Mouse (Mus musculus) heart, embryonic 15.5 days (tissue): ENCODE measurements around the gene Arnt2. TPM values are rescaled to one million over a fixed set of nuclear protein-coding genes. Genes with fewer than 3 reads are reported as not detected.

Source experiments
- ATAC-seq: fragments of 200-750 bp; cut with Nextera tagmentation; replicated peaks from 2 replicates; pipeline ENCODE4 v1.8.0; 2017; ENCODE audit warnings: low read depth, moderate TSS enrichment; ENCODE audit not compliant: insufficient number of reproducible peaks, insufficient read depth, low FRiP score
- H3K27ac ChIP-seq: fragments of 300-500 bp; sonication (generic); 2 replicates; pipeline ENCODE4 v1.5.1; 2015; ENCODE audit warnings: mild to moderate bottlenecking, inconsistent platforms
- H3K27me3 ChIP-seq: fragments of 300-500 bp; sonication (generic); 2 replicates; pipeline ENCODE4 v1.6.1; 2015; ENCODE audit warnings: inconsistent platforms
- H3K36me3 ChIP-seq: fragments of 300-500 bp; sonication (generic); 2 replicates; pipeline ENCODE4 v1.6.1; 2015; ENCODE audit warnings: mild to moderate bottlenecking, inconsistent platforms
- H3K4me1 ChIP-seq: fragments of 300-500 bp; sonication (generic); replicated peaks from 2 replicates; pipeline ENCODE4 v1.6.1; 2015; ENCODE audit warnings: inconsistent platforms
- H3K4me2 ChIP-seq: fragments of 300-500 bp; sonication (generic); 2 replicates; pipeline ENCODE4 v1.6.1; 2015; ENCODE audit warnings: inconsistent platforms, mild to moderate bottlenecking, moderate library complexity
- H3K4me3 ChIP-seq: fragments of 300-500 bp; sonication (generic); 2 replicates; pipeline ENCODE4 v1.5.1; 2015; ENCODE audit warnings: mild to moderate bottlenecking, inconsistent platforms
- H3K9ac ChIP-seq: fragments of 300-500 bp; sonication (generic); 2 replicates; pipeline ENCODE4 v1.6.1; 2015; ENCODE audit warnings: mild to moderate bottlenecking, inconsistent platforms
- H3K9me3 ChIP-seq: fragments of 300-500 bp; sonication (generic); replicated peaks from 2 replicates; pipeline ENCODE4 v1.6.1; 2016; ENCODE audit warnings: inconsistent platforms
- WGBS: fragments of 180-500 bp; shearing (Covaris S2); methylation state at CpG from one replicate; pipeline ENCODE4 v1.1.7; 2015; ENCODE audit warnings: mixed read lengths; 5-methylcytosine and 5-hydroxymethylcytosine counted together
- polyA plus RNA-seq: library from polyadenylated mRNA; unstranded; fragments of >200 nt; fragmentation: Nextera tagmentation; extraction: Ambion mirVana; gene quantifications from 2 replicates; pipeline ENCODE4 v1.2.1, GENCODE M21; 2015

Arnt2 gene
- polyA plus RNA-seq, 1 experiment from 2014 or later = 1.5 TPM

DNA sequence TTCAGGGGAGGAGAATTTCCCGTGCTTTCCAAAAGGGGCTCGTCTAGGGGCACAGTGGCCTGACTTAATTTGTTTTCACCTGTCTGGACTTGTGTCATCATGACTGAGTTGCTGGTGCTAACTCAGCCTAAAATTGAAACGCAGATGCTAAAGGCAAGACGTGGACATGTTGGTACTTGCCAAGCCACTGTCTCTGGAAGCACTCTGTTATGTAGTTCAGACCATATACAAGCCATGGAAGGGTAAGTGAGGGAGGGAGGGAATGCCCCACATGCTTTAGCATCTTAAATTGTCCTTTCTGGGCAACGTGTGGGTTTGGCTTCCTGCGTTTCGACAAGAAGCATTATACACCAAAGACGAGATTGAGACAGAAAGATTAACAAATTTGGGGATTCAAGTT, 155.1 kb downstream of the Arnt2 start:
- 60% methylated on average over 8 of the region's 8 CpGs for WGBS
- Histone ChIP-seq H3K4me3 (no peak overlapping the region), H3K4me2 (no peak overlapping the region), H3K27ac (no peak overlapping the region), H3K9ac (no peak overlapping the region), H3K36me3 (no peaks in the 10 kb centered on the region), H3K9me3 (no peaks in the 10 kb centered on the region), H3K27me3 (no peaks in the 10 kb centered on the region), H3K4me1 (no peaks in the 10 kb centered on the region)
- no peak for ATAC-seq

DNA sequence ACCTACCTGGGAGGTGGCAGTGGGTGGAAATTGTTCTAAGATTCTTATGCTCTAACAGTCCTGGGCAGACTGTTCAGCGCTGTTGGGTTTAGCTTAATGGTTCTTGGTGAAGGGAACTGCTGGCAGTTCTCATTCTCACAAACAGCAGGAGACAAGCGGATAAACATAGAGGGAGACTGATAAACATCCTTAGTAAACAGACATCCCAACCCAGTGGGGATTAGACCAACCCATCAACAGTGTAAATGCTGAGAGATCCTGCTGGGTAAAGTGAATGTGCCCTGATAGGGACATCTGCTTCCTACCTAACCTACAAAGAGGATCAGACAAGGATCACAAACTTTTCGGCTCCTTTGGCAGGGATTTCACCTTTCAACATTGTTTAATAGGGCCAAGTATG, 155.7 kb downstream of the Arnt2 start:
- WGBS = 35% methylated on average over 3 of the region's 3 CpGs
- Histone ChIP-seq H3K9ac (no peak overlapping the region), H3K4me2 (no peak overlapping the region)

DNA sequence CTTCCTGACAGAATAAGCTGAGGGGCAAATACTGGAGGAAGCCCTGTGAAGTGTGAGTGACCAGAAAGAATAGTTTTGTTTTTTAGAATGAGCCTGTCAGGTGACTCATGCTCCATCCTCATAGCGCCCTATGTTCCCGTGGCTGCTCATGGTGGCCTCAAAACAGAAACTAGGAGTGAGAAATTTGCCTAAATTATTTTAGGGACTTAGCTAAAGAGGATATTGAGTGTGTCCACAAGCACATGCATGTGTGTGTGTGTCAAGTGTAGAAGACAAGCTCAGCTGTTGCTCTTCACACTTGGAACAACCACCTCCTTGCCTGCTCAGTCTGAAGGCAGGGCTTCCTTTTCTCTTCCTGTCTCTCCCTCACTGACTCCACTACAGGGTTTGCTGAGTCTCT, 158.3 kb downstream of the Arnt2 start:
- no peak overlapping the region for H3K4me2 ChIP-seq
- no peak overlapping the region for H3K27ac ChIP-seq
- no peaks in the 10 kb centered on the region for H3K27me3 ChIP-seq
- ATAC-seq = no peak
- H3K4me1 ChIP-seq = no peaks in the 10 kb centered on the region
- H3K9ac ChIP-seq = no peak overlapping the region
- 82% methylated on average over 2 of the region's 2 CpGs for WGBS
- no peaks in the 10 kb centered on the region for H3K9me3 ChIP-seq
- H3K4me3 ChIP-seq = no peak overlapping the region
- H3K36me3 ChIP-seq = no peaks in the 10 kb centered on the region

More for the DNA sequence above, 155.7 kb downstream of the Arnt2 start:
- Histone ChIP-seq H3K9me3 (no peaks in the 10 kb centered on the region), H3K4me3 (no peak overlapping the region), H3K36me3 (no peaks in the 10 kb centered on the region), H3K27ac (no peak overlapping the region), H3K4me1 (no peaks in the 10 kb centered on the region), H3K27me3 (no peaks in the 10 kb centered on the region)
- no peak for ATAC-seq

DNA sequence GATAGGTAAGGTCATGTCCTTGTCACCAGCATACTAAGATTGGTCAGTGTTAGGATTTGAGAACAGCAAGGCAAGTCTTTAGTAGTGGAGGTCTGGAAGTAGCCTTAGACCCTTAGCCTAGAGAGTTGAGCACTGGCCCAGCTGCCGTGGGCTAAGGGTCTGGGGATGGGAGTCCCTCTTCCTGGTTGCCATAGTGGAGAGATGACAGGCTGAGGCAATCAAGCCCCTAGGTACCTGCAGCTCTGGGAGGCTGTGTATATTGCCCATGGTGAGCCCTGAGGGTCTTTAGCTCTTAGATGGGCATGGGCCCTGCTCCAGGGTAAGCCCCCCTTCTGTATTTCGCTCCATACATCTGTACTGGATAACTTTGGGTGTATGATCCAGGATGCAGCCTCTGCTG, 159.2 kb downstream of the Arnt2 start:
- no peak overlapping the region for H3K4me3 ChIP-seq
- no peak overlapping the region for H3K4me2 ChIP-seq
- H3K36me3 ChIP-seq = no peaks in the 10 kb centered on the region
- H3K27me3 ChIP-seq = no peaks in the 10 kb centered on the region
- no peaks in the 10 kb centered on the region for H3K9me3 ChIP-seq
- H3K27ac ChIP-seq = no peak overlapping the region
- no peak overlapping the region for H3K9ac ChIP-seq
- ATAC-seq = no peak
- 74% methylated on average over 2 of the region's 2 CpGs for WGBS
- H3K4me1 ChIP-seq = no peaks in the 10 kb centered on the region

DNA sequence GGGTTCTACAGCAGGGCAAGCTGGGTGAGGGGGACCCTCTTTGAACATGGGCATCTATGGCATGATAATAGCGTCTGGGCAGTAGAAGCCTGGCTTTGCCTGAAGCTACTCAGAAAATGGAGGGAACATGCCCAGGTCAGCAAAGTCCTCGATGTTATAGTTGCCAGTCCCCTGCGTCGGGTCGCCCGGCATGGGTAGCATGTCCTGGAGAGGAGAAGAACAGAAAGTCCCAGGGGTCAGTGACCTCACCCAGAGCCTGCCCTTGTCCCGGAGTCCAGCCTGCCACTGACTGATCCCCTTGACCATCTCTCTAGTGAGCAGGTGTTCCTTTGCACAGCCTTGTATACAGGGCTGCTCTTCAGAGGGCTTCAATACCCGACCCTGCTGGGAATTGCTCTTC, 160.0 kb downstream of the Arnt2 start:
- 83% methylated on average over 8 of the region's 8 CpGs for WGBS
- Histone ChIP-seq H3K4me3 (no peak overlapping the region), H3K36me3 (no peaks in the 10 kb centered on the region), H3K27me3 (no peaks in the 10 kb centered on the region), H3K4me1 (no peaks in the 10 kb centered on the region), H3K4me2 (no peak overlapping the region), H3K27ac (no peak overlapping the region), H3K9me3 (no peaks in the 10 kb centered on the region), H3K9ac (no peak overlapping the region)
- ATAC-seq = no peak

DNA sequence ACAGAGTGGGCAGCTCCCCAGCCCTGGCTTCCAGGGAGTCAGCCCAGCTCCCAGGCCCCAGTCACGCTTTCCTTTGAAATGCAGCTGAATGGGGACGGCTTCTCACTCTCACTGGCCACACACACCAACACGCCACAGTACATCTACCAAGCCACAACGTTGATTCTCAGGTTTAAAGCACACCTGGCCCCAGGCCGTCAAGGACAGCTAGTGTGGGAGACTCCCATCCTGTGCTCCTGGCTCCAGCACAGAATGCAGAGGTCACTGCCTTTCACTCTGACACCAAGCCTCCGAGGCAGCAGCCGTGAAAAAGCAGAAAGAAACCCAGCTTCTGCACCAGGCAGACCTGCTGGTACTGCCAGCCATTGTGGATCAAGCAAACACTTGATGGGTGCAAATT, 160.6 kb downstream of the Arnt2 start:
- H3K9me3 ChIP-seq = no peaks in the 10 kb centered on the region
- H3K4me2 ChIP-seq = no peak overlapping the region
- no peaks in the 10 kb centered on the region for H3K27me3 ChIP-seq
- H3K9ac ChIP-seq = no peak overlapping the region
- H3K27ac ChIP-seq = no peak overlapping the region
- no peak for ATAC-seq
- 48% methylated on average over 7 of the region's 7 CpGs for WGBS
- no peaks in the 10 kb centered on the region for H3K4me1 ChIP-seq
- H3K36me3 ChIP-seq = no peaks in the 10 kb centered on the region
- H3K4me3 ChIP-seq = no peak overlapping the region

DNA sequence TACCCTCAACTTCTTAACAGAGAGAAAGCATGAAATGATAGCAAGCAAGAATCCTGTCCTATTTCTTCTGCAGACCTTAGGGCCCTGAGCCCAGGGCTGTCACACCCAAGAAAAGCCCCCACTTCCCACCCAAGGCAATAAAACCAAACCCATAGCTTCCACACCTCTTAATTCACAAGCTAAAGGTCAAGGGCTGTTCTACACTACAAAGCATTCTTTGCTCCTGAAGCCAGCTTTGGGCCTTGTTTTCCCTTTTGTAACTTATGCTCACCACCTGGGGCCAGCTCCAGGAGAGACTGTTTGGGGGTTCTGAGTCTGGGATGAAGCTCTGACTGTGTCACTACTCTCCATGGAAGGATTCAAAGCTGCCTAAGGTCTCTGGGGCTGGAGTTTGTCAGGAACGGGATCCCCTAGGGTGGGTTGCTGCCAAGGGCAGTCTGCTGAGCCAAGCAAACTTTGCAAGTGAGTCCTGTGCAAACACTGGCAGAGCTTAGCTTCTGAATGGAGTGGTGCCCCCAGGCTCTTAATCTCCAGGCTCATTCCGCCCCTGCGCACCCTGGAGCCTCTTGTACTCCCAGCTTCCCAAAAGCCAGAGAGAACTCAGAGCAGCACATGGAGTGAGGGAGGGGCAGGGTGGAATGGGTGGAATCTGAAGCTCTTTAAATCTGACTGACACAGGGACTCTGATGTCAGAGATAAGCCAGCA, 161.9 kb downstream of the Arnt2 start:
- H3K9me3 ChIP-seq = no peaks in the 10 kb centered on the region
- 28% methylated on average over 3 of the region's 3 CpGs for WGBS
- H3K27ac ChIP-seq = no peak overlapping the region
- no peaks in the 10 kb centered on the region for H3K36me3 ChIP-seq
- no peak for ATAC-seq
- no peak overlapping the region for H3K9ac ChIP-seq
- no peaks in the 10 kb centered on the region for H3K27me3 ChIP-seq
- no peak overlapping the region for H3K4me2 ChIP-seq
- H3K4me1 ChIP-seq = no peaks in the 10 kb centered on the region
- H3K4me3 ChIP-seq = no peak overlapping the region

DNA sequence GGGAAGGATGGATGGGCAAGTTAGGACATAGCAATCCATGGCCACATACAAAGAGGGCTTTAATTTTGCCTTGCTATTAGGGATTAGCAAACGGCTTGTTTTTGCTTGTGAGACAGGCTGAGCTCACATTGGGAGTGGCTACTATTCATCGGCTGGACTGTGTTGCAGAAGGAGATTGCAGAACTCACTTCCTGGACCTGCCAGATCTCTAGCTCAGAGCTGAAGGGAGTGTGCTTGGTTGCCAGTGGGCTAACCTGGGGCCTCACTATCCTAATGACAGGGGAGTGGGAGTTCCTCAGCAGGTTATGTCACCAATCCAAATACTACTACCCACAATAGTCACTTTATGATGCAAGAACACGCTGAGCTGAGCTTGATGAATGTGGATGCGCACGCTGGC, 163.1 kb downstream of the Arnt2 start:
- no peak for ATAC-seq
- Histone ChIP-seq H3K36me3 (no peaks in the 10 kb centered on the region), H3K27me3 (no peaks in the 10 kb centered on the region), H3K9me3 (no peaks in the 10 kb centered on the region), H3K9ac (no peak overlapping the region), H3K4me2 (no peak overlapping the region), H3K27ac (no peak overlapping the region), H3K4me1 (no peaks in the 10 kb centered on the region), H3K4me3 (no peak overlapping the region)
- WGBS = 80% methylated on average over 5 of the region's 5 CpGs

DNA sequence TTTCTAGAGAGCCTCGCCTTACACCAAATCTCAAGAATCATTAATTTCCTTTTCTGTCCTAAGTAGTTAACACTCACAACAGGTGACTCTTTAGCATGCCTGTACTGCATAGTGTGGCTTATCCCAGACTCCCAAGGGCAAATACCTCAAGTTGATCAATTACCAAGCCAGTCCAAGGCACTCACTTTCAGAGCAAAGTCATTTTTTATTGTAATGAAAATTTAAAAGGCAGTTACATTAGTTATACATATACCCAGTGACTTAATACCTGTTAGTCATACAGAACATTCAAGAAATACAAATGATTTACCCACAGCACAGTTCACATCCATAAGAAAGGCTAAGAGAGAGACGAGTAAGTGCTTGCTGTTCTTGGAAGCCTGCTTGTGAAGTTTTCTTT, 163.9 kb downstream of the Arnt2 start:
- Histone ChIP-seq H3K9me3 (no peaks in the 10 kb centered on the region), H3K9ac (no peak overlapping the region), H3K36me3 (no peaks in the 10 kb centered on the region), H3K27me3 (no peaks in the 10 kb centered on the region), H3K27ac (no peak overlapping the region), H3K4me2 (no peak overlapping the region), H3K4me1 (no peaks in the 10 kb centered on the region), H3K4me3 (no peak overlapping the region)
- ATAC-seq = no peak
- 71% methylated on average over 2 of the region's 2 CpGs for WGBS

DNA sequence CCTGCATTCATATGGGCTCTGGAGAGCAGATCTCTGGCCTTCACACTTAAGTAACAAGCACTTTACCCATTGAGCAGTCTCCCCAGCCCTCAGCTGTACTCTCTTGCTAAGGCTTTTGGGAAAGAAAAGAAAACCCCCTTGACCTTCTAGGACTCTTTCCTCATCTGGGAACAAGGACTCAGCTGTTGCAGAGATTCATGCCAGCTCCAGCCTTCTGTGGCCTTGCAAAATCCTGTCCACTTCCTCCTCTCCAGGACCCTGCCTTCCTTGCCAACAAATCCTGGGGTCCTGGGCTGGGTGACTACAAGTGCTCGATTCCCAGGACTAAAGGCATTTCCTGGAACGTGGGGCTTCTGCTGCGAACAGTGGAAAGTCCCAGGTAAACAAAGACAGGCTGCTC, 169.6 kb downstream of the Arnt2 start:
- H3K27ac ChIP-seq = no peak overlapping the region; the same call in 1 of the 2 replicates
- H3K9ac ChIP-seq = no peak overlapping the region
- 54% methylated on average over 3 of the region's 3 CpGs for WGBS
- no peak overlapping the region for H3K4me2 ChIP-seq
- no peaks in the 10 kb centered on the region for H3K9me3 ChIP-seq
- no peaks in the 10 kb centered on the region for H3K4me1 ChIP-seq
- no peaks in the 10 kb centered on the region for H3K36me3 ChIP-seq
- no peaks in the 10 kb centered on the region for H3K27me3 ChIP-seq
- no peak overlapping the region for H3K4me3 ChIP-seq
- no peak for ATAC-seq

DNA sequence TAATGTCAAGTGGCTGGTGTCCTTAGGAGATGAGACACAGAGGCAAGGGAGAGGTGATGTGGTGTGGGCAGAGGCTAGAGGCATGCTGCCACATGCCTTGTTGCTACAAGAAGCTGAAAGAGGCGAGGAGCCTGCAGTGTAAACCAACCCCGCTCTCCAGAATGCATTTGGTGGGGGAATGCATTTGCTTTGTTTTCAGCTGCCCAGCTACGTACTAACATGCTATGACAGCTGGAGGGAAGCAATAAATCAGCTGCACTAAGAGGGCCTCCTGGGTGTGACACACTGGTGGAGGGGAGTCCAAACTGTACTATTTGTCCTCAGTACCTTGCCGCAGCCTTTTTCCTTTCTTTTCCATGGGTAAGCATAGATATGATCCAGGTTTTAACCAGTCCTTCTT, 172.3 kb downstream of the Arnt2 start:
- Histone ChIP-seq H3K36me3 (no peaks in the 10 kb centered on the region), H3K4me3 (no peak overlapping the region), H3K4me1 (no peaks in the 10 kb centered on the region), H3K9me3 (no peaks in the 10 kb centered on the region), H3K9ac (no peak overlapping the region), H3K27ac (no peak overlapping the region), H3K4me2 (no peak overlapping the region), H3K27me3 (no peaks in the 10 kb centered on the region)
- ATAC-seq = no peak
- 67% methylated on average over 4 of the region's 4 CpGs for WGBS

DNA sequence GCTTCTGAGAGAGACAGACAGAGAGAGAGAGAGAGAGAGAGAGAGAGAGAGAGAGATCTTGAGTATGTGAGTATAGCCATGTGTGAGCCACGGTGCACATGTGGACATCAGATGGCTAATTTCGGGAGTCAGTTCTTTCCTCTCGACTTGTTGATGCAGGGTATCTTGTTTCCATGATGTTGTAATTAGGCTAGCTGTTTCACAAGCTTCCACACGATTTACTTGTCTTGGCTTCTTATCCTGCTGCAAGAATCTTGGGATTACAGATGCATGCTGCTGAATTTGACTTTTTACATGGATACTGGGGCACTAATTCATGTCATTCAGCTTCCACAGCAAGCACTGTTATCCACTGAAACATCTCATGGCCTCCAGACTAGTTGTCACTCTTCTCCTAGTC, 178.6 kb downstream of the Arnt2 start:
- no peak overlapping the region for H3K27ac ChIP-seq
- no peak overlapping the region for H3K9ac ChIP-seq
- H3K27me3 ChIP-seq = no peaks in the 10 kb centered on the region
- no peaks in the 10 kb centered on the region for H3K9me3 ChIP-seq
- no peaks in the 10 kb centered on the region for H3K4me1 ChIP-seq
- WGBS = 62% methylated on average over 4 of the region's 4 CpGs
- no peak for ATAC-seq
- no peak overlapping the region for H3K4me2 ChIP-seq
- no peaks in the 10 kb centered on the region for H3K36me3 ChIP-seq
- no peak overlapping the region for H3K4me3 ChIP-seq
